ENCODE assay signal across 10 mouse cellular contexts in genomic region chr1:90051347-90051746, GRCm38 (mm10). TPM values are rescaled to one million over a fixed set of nuclear protein-coding genes. Genes with fewer than 3 reads are reported as not detected.
DNase-seq lines count a peak whose midpoint lies in the region; ATAC-seq and TF ChIP-seq lines count a peak whose summit lies in the region.
"Had no signal": no experiment of that assay in that cellular context is flagged by ENCODE, and none has a peak within 500 bp of the region (broad histone marks: within the 10 kb centered on the region; RNA-seq: fewer than 3 reads in every experiment).

No protein-coding gene starts in this region.

- H3K4me1 ChIP-seq in forebrain, embryonic 10.5 days, result peaks cover 25% of the 10 kb centered on the region
- peaks cover 7% of the 10 kb centered on the region; the same call in 1 of the 2 replicates for H3K4me1 ChIP-seq in forebrain, embryonic 16.5 days (replicated peaks; ENCODE audit: control insufficient read depth, insufficient read depth, low read length)
- no peaks in the 10 kb centered on the region for H3K4me1 ChIP-seq in liver, postnatal 0 days (ENCODE audit: insufficient read depth)

- H3K9ac ChIP-seq in forebrain, embryonic 16.5 days (replicated peaks; ENCODE audit: low read depth, low read length), result no peak overlapping the region
- H3K9ac ChIP-seq in liver, postnatal 0 days (replicated peaks), result no peak overlapping the region
- H3K9ac ChIP-seq: heart, embryonic 13.5 days; neural tube, embryonic 12.5 days had no signal

- WGBS in forebrain, embryonic 10.5 days, result 41% methylated on average over 5 of the region's 5 CpGs
- 42% methylated on average over 5 of the region's 5 CpGs for WGBS in forebrain, embryonic 16.5 days
- 11% methylated on average over 5 of the region's 5 CpGs for WGBS in liver, postnatal 0 days (ENCODE audit: insufficient replicate concordance)

- no peak for ATAC-seq in forebrain, embryonic 16.5 days
- ATAC-seq in liver, postnatal 0 days, result no peak

- no peaks in the 10 kb centered on the region for H3K36me3 ChIP-seq in forebrain, embryonic 10.5 days (replicated peaks)
- no peaks in the 10 kb centered on the region for H3K36me3 ChIP-seq in forebrain, embryonic 16.5 days (ENCODE audit: control insufficient read depth, insufficient read depth)
- H3K36me3 ChIP-seq in liver, postnatal 0 days (replicated peaks; ENCODE audit: insufficient read depth, low read length), result no peaks in the 10 kb centered on the region
- H3K36me3 ChIP-seq: heart, embryonic 13.5 days; neural tube, embryonic 12.5 days had no signal

- H3K4me3 ChIP-seq in forebrain, embryonic 10.5 days, result no peak overlapping the region
- H3K4me3 ChIP-seq in forebrain, embryonic 16.5 days (replicated peaks; ENCODE audit: low read length), result no peak overlapping the region
- H3K4me3 ChIP-seq in liver, postnatal 0 days (ENCODE audit: low read depth, low read length), result no peak overlapping the region
- H3K4me3 ChIP-seq: heart, embryonic 13.5 days; neural tube, embryonic 12.5 days had no signal

- H3K9me3 ChIP-seq in forebrain, embryonic 10.5 days, result no peaks in the 10 kb centered on the region
- H3K9me3 ChIP-seq in forebrain, embryonic 16.5 days (ENCODE audit: control insufficient read depth, low read length), result no peaks in the 10 kb centered on the region
- no peaks in the 10 kb centered on the region for H3K9me3 ChIP-seq in liver, postnatal 0 days (ENCODE audit: low read length)
- H3K9me3 ChIP-seq: heart, embryonic 13.5 days; neural tube, embryonic 12.5 days had no signal

- no peak for TF ChIP-seq EP300 in liver, postnatal 0 days (IDR thresholded peaks at IDR 0.05; ENCODE audit: low read depth)

- no peak overlapping the region for H3K4me2 ChIP-seq in forebrain, embryonic 16.5 days (ENCODE audit: low read length)
- H3K4me2 ChIP-seq in liver, postnatal 0 days (ENCODE audit: low read depth, low read length), result no peak overlapping the region
- H3K4me2 ChIP-seq: heart, embryonic 13.5 days had no signal

- peak; percentile 53 for DNase-seq in forebrain, embryonic 10.5 days (ENCODE audit: extremely low spot score, low spot score)
- peak; percentile 53 for DNase-seq in urinary bladder, postnatal 14 days (ENCODE audit: low spot score)
- DNase-seq in urinary bladder, postnatal 4 days (ENCODE audit: low spot score in 2 of 2), result no peak
- peak; percentile 46 for DNase-seq in embryo, embryonic 11.5 days (ENCODE audit: low read depth, low spot score)
- DNase-seq in kidney, adult 8-10 months, result peak; percentile 15 to 37
- DNase-seq in liver, postnatal 0 days, result peak; percentile 30
- DNase-seq in skeletal muscle tissue, adult 2 months (ENCODE audit: low read depth, low spot score), result peak; percentile 58

- H3K27ac ChIP-seq in forebrain, embryonic 10.5 days, result no peak overlapping the region
- no peak overlapping the region for H3K27ac ChIP-seq in forebrain, embryonic 16.5 days (ENCODE audit: low read length)
- H3K27ac ChIP-seq in liver, postnatal 0 days (ENCODE audit: low read depth), result no peak overlapping the region
- H3K27ac ChIP-seq: heart, embryonic 13.5 days had no signal

- H3K27me3 ChIP-seq in forebrain, embryonic 10.5 days (ENCODE audit: poor library complexity, severe bottlenecking), result peaks cover 18% of the 10 kb centered on the region
- H3K27me3 ChIP-seq in forebrain, embryonic 16.5 days (replicated peaks; ENCODE audit: control insufficient read depth, insufficient read depth, low read length), result no peaks in the 10 kb centered on the region
- H3K27me3 ChIP-seq in liver, postnatal 0 days (ENCODE audit: insufficient read depth, low read length), result 0 out of 2 replicates have a peak, but pooled peaks cover 3% of the 10 kb centered on the region
- H3K27me3 ChIP-seq: neural tube, embryonic 12.5 days had no signal

- peak; percentile 75 for TF ChIP-seq CTCF in liver, postnatal 0 days (IDR thresholded peaks at IDR 0.05; ENCODE audit: low read depth)

RNA-seq across cellular contexts. Expression of gene Asb18, which starts 36.9 kb away (rescaled TPM):
- polyA plus RNA-seq in forebrain, embryonic 10.5 days (2016; fragmentation: Nextera tagmentation; extraction: Ambion mirVana), result not detected in 2 replicates
- polyA plus RNA-seq in forebrain, embryonic 16.5 days (2015; fragmentation: Nextera tagmentation; extraction: Ambion mirVana), result 0.14 and 0.33 TPM in 2 replicates
- not detected in 2 replicates for polyA plus RNA-seq in liver, postnatal 0 days (2015; fragmentation: Nextera tagmentation; extraction: Ambion mirVana)

Comparison
In these comparisons a context has a peak if more than half of its experiments do, and no peak if none do; other contexts are left out.
1. DNase-seq: peak in forebrain, embryonic 10.5 days (single experiment), urinary bladder, postnatal 14 days (single experiment), embryo, embryonic 11.5 days (single experiment), kidney, adult 8-10 months (2 of 2), liver, postnatal 0 days (single experiment) and skeletal muscle tissue, adult 2 months (single experiment); none in urinary bladder, postnatal 4 days (0 of 2).